Mouse (Mus musculus) layer of hippocampus, adult 11-12 months (tissue): Measurements from ENCODE around the gene Npnt.

Experiments used
- DNase-seq: peaks from one replicate; pipeline ENCODE4 v3.0.0; 2022; ENCODE audit warnings: low spot score

Gene Npnt

DNA sequence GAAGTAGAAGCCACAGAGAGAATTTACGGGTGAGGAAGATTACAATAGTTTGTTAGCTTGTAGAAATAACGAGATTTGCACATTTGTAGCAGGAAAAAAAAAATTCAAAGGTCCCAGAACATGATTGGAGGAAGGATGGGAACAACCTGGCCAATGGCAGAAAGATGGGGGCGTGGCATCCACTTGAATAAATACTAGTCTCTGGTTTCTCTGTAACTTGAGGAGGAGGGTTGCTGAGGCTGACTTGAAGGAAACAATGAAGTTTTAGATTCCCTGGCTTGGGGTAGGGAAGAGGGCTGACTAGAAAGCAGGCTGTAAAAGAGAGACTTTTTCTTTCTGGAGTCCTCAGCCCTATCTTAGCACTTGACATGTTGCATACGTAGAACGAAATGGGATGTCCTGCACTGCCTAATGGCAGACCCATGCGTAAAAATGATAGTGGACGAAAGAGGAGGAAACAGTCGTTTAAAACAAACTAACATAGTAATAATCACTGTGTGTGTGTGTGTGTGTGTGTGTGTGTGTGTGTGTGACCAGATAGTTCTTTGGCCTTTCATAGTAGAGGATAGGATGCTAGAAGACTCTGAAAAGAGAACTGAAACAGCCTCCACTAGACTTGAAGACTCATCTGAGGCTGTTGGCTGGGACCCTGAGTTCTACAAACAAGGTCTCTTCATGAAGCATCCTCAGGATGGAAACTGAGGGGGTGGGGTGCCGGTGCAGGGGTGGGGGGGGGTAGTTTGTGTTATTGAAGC lies 94.5 kb downstream of the Npnt start:
- DNase-seq, result no peak

GRCm38 (mm10) chr3:132854271-132854670 lies 95.8 kb downstream of the Npnt start:
- DNase-seq, result no peak

DNA sequence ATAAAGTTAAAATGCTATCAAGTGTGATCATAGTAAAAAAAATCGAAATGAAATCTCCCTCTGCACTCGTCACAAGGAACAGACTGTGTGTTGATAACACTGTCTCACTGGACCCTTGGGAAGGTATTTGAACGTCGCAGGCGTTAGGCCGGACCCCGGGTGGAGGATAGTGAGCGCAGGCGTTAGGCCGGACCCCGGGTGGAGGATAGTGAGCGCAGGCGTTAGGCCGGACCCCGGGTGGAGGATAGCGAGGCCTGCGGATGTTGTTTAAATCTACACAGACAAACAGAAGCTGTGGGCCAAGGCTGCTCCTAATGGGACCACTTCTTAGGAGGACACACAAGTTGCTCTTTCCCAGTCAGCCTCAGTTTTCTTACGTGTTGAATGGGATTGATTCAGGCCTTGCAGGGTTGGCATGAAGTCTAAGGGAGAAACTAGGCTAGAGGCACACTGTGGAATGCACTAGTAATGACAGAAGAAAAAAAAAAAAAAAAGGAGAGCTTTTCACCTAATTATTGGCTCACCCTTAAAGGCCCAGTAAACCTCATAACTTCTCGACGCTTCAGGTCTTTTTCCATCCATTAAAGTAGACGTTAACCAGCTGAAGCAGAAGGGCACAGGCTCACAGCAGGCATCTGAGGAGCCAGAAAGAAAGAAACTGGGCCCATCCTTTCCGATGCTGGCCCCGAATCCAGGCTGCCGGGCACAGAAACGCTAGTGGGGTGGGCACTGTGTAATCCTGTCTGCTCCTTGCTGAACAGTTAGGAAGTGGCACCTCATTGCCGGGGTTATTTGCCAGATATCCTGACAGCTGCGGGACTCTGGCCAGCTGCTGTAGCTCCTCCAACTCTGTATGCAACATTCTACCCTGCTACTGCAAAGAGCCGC lies 98.0 kb downstream of the Npnt start:
- no peak for DNase-seq

DNA sequence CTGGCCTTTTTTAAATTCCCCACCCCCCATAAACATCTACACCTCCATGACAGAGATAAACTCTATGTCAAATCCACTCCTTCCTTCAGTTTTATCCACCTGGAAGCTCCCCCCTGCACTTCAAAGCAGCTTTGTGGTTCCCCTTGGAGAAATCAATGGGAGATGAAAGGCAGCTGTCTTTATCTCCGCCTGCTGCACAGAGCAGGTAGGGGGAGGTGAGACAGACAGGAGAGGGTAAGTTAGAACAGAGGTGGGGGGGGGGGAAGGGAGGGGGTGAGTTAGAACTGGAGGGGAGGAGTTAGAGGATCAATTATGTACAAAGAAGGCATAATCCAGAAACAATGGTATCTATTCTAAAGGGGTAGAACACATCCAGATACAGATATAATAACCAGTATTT lies 98.7 kb downstream of the Npnt start:
- DNase-seq, result no peak

- DNase-seq, result no peak
Measured at GRCm38 (mm10) chr3:132850431-132850830, 99.7 kb downstream of the Npnt start.

- DNase-seq, result no peak
Measured at GRCm38 (mm10) chr3:132849669-132850068, 100.4 kb downstream of the Npnt start.

- DNase-seq, result no peak
Measured at GRCm38 (mm10) chr3:132842676-132843075, 107.4 kb downstream of the Npnt start.

DNA sequence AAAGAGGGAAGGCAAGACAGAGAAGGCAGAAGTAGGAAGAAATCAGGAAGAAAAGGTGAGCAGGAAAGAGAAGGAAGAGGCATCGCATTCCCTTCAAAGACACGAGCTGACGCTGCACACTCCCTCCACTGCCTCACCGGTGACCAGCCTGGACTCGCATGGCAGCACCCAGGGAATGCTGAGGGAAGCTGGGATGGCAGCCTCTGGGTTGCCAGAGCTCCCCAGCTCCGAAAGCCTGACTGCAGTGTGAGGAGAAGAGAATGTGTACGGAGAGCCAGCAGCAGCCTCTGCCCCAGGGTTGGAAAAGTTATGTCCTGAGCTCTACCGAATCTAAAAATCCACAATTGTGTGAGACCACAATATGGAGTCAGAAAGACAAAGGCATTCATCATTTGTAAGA lies 110.6 kb downstream of the Npnt start:
- no peak for DNase-seq

GRCm38 (mm10) chr3:132838656-132839417 lies 111.3 kb downstream of the Npnt start:
- no peak for DNase-seq

- no peak for DNase-seq
Measured at GRCm38 (mm10) chr3:132837134-132837533, 113.0 kb downstream of the Npnt start.

DNA sequence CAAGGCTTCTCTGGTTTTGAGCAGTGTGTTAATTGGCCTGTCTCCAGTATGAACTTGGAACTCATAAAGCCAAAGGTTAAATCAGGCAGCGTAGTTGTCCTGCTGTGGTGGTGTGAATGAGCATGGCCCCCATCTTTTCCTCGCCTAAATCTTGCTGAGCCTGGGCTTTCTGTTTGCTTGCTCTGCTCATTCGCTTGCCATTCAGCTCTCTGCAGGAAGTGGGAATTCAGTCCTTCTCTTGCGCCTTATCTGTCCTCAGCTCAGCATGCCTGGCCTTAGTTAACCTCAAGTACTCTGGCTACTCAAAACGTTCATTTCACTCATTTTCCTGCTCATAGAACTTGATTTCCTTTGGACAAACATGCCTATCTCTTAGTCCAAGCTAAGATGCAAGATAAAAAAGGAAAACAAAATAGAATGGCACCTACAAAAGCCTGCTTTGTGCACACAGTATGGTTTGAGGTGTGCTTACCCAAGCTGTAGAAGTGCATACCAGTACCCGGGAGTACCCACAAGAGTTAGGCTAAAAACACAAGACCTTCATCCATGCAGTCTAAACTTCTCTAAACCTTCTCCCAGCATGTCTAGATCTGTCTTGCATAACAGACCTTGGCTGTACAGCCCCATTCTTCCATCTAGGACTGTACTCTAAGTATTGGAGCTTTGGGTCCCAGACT lies 114.8 kb downstream of the Npnt start:
- DNase-seq, result no peak
